Mouse (Mus musculus): Measurements from ENCODE around the gene Stxbp5.

Gene Stxbp5

GRCm38 (mm10) chr10:9856792-9857191, 44.1 kb downstream of the Stxbp5 start:
- no peak for DNase-seq

GRCm38 (mm10) chr10:9846408-9846807, 54.5 kb downstream of the Stxbp5 start:
- DNase-seq, result no peak

- no peak for DNase-seq
These were observed 61.5 kb downstream of the Stxbp5 start for GRCm38 (mm10) chr10:9839408-9839807.

GRCm38 (mm10) chr10:9834986-9835385, 65.9 kb downstream of the Stxbp5 start:
- DNase-seq, result no peak

DNA sequence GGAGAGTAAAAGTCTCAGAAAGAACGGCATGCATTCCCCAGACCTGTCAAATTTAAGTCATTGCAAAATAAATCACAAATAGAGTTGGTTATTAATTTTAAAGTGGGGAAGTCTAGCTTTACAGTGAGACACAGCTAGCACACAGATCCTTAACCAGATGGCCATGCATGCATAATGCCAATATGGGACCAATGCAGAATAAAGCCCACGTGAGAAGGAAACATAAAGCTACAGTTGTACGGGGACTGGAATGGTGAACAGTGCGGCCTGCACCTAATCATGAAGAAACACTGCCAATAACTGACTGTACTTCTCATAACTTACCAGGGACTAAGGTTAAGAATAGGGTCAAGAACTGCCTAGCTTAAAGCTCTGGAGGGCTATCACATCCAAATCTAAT, 67.9 kb downstream of the Stxbp5 start:
- no peak for DNase-seq

GRCm38 (mm10) chr10:9829744-9830143, 71.1 kb downstream of the Stxbp5 start:
- DNase-seq, result no peak

GRCm38 (mm10) chr10:9821299-9821698, 79.6 kb downstream of the Stxbp5 start:
- peak; percentile 21 for DNase-seq

GRCm38 (mm10) chr10:9818574-9818973, 82.3 kb downstream of the Stxbp5 start:
- DNase-seq, result no peak

DNA sequence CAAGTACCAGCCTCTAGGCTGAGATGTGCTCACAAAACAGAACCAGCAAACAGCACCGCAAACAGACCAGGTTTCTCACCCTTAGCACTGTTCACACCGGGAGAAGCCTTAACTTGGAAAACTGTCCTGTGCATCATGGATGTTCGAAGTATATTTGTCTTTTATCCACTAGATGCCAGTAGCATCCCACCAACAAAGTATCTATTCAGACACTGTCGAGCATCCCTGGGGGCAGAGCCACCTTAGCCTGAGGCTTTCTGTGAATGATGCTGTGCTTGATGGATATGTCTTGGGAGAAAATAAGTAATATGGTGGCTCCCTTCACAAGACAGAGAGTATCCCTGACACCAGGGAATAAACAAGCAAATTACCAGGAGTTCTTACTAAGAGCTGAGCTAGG, 87.0 kb downstream of the Stxbp5 start:
- no peak for DNase-seq

GRCm38 (mm10) chr10:9807596-9807995, 93.3 kb downstream of the Stxbp5 start:
- no peak for DNase-seq

- DNase-seq, result no peak
These were observed 95.5 kb downstream of the Stxbp5 start for GRCm38 (mm10) chr10:9805341-9805740.

DNA sequence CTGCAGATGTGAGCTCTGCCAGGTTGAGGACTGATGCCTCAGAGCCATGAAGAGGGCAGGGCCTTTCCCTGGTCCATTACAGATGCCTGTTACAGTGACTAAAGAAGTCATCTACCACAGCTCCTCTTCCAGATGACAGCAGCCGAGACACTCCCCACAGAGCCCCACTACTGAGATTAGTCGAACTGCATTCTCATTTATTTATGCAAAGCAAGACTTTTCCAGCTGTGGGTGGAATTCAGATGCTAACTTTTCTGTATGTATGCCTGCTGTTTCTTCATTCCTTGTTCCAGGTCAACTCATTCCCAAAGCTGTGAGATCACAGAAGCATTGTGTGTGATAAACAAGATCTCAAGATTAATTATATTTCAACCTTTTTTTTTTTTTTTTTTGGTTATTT, 97.8 kb downstream of the Stxbp5 start:
- no peak for DNase-seq

GRCm38 (mm10) chr10:9801571-9801970, 99.3 kb downstream of the Stxbp5 start:
- DNase-seq, result no peak

- no peak for DNase-seq
These were observed 101.8 kb downstream of the Stxbp5 start for GRCm38 (mm10) chr10:9799085-9799484.

- no peak for DNase-seq
These were observed 104.5 kb downstream of the Stxbp5 start for GRCm38 (mm10) chr10:9796429-9796828.

DNA sequence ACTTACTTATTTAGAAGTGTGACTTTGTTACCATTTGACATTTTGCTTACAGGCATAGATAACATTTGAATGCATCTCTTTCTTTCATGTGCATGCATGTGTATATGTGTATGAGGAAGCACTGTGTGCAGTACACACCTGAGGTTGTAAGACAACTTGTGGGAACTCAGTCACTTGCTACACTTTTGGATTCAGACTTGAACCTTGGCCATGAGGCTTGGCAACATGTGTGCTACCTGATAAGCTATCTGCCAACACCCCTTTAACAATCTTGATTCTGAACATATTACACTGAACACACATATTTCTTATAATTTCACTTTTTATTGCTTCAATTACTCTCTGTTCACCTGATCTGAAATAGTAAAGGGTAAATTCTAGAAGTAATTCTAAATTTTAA, 106.5 kb downstream of the Stxbp5 start:
- no peak for DNase-seq

GRCm38 (mm10) chr10:9790947-9791346, 109.9 kb downstream of the Stxbp5 start:
- DNase-seq, result no peak

GRCm38 (mm10) chr10:9786461-9786860, 114.4 kb downstream of the Stxbp5 start:
- no peak for DNase-seq

GRCm38 (mm10) chr10:9785651-9786050, 115.2 kb downstream of the Stxbp5 start:
- no peak for DNase-seq

GRCm38 (mm10) chr10:9779864-9780263, 121.0 kb downstream of the Stxbp5 start:
- DNase-seq, result no peak

DNA sequence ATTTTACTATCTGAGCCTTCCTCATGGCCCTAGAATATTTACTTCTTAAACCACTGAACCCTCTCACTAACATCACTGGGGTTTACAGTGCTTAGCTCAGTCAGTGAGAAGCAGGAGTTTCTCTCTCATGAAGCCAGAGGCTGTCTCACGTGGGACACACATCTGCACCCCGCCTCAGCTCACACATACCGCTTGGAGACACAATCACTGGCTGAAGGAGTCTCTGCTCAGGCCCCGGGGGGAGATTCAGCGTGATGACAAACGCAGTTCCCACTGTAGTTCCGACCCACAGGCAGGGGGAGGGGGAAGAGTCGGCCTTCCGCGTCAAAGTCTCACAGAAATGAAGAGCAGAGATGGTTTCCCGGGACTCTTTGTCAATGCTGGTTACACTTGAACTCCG, 130.6 kb downstream of the Stxbp5 start:
- DNase-seq, result no peak

DNA sequence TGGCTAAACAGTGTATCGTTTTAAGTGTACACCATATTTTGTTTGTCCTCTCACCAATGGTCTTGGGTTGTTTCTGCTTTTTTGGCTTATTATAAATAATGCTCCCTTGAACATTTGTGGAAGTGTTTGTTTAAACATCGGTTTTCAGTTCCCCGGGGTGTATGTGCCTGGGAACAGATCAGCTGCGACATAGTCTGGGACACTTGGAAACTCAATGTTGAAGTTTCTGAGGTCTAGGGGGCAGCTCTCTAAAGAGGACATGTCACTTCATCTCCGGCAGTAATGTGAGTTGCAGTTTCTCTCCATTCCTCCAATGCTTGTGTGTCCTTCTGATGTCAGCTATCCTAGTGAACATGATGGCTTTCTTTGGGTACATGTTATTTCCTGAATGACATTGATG, 137.0 kb downstream of the Stxbp5 start:
- no peak for DNase-seq

DNA sequence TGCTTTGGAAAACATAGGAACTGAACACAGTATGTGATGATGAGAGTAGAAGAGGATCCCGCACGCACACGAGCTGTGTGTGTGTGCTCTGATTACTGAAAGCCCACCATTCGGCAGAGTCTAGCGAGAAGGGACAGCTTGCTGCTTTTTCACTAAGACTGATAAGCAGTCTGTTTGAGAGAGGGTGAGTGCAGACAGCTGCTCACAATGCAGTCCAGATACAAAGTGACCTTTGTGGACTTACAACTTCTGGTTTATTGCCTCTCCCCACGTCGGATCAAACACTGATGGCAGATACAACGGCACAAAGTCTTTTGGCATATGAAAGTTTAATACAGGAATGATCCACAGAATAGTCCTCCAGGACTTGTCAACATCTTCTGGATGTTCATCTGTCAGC, 140.6 kb downstream of the Stxbp5 start:
- DNase-seq, result no peak

DNA sequence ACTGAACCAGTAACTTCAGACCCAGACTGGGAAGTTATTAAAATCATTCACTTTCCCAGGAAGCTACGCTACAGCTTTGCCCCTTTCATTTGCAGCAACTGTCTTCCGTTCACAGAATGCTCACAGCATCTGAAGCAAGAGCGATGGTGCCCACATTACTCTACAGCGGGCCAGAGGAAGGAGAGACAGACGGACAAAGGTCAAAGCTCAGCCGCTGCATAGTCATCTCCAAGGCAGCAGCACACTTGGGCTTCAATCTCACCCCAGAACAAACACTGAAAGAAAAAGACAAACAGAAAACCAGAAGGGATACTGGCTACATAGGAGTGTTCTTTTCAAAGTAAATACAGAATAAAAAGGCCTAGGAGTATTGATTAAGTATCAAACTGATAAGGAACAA, 144.3 kb downstream of the Stxbp5 start:
- DNase-seq, result no peak

DNA sequence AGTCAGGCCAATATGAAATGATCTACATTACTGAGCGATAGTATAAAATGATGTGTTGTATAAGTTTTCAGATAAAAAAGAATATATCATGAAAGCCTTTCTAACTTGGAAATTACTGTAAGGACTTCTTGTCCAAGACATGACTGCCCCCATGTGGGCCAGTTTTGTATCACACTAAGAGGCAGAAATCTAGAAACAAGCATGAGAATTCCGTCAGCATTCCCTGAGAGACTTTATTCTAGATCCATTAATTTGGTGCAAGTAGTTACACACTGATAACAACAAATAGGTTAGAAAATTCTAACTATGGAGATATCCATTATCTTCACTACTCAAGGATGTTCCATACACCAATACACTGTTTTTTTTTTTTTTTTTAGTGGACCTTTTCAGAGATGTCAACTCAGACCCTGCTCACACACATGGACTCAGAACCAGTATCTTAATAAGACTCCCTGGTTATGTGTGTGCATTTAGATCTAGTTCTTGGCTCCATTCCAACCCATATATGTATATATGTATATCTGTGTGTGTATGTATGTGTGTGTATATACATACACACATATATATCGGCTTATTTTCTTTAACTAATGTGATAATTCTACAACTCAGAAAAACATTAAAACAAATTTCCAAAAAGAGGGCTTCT, 145.9 kb downstream of the Stxbp5 start:
- DNase-seq, result peak; percentile 29

GRCm38 (mm10) chr10:9733861-9734260, 167.0 kb downstream of the Stxbp5 start:
- no peak for DNase-seq
